24 mouse cellular contexts compared by ENCODE assay signal in genomic region chr16:96460788-96461187, GRCm38 (mm10). TPM values are rescaled to one million over a fixed set of nuclear protein-coding genes. Genes with fewer than 3 reads are reported as not detected.
DNase-seq lines count a peak whose midpoint lies in the region; ATAC-seq and TF ChIP-seq lines count a peak whose summit lies in the region.
"Had no signal": no experiment of that assay in that cellular context is flagged by ENCODE, and none has a peak within 500 bp of the region (broad histone marks: within the 10 kb centered on the region; RNA-seq: fewer than 3 reads in every experiment).

No protein-coding gene starts in this region.

- no peak overlapping the region for H3K4me3 ChIP-seq in heart, embryonic 11.5 days (ENCODE audit: low read depth, low read length)
- no peak overlapping the region for H3K4me3 ChIP-seq in midbrain, embryonic 14.5 days (replicated peaks; ENCODE audit: low read depth, low read length)
- no peak overlapping the region for H3K4me3 ChIP-seq in midbrain, embryonic 10.5 days
- H3K4me3 ChIP-seq: embryonic facial prominence, embryonic 12.5 days; embryonic facial prominence, embryonic 15.5 days; heart, embryonic 12.5 days; heart, embryonic 15.5 days; hindbrain, embryonic 10.5 days; hindbrain, embryonic 13.5 days had no signal

- 68% methylated on average over 3 of the region's 3 CpGs for WGBS in heart, embryonic 11.5 days (ENCODE audit: insufficient replicate concordance)
- WGBS in midbrain, embryonic 14.5 days = 47% methylated on average over 3 of the region's 3 CpGs
- 71% methylated on average over 3 of the region's 3 CpGs for WGBS in midbrain, embryonic 10.5 days

- no peaks in the 10 kb centered on the region for H3K9me3 ChIP-seq in heart, embryonic 11.5 days (replicated peaks; ENCODE audit: control insufficient read depth, low read length)
- H3K9me3 ChIP-seq in midbrain, embryonic 14.5 days (ENCODE audit: control insufficient read depth, low read length) = no peaks in the 10 kb centered on the region
- H3K9me3 ChIP-seq in midbrain, embryonic 10.5 days (replicated peaks) = no peaks in the 10 kb centered on the region
- H3K9me3 ChIP-seq: embryonic facial prominence, embryonic 12.5 days; embryonic facial prominence, embryonic 15.5 days; heart, embryonic 12.5 days; heart, embryonic 15.5 days; hindbrain, embryonic 10.5 days; hindbrain, embryonic 13.5 days had no signal

- DNase-seq in cerebellum, postnatal 10 days = peak; percentile 58 to 73
- DNase-seq in cerebellum, adult 9-11 months = no peak
- DNase-seq in heart, adult 11 months = peak; percentile 72
- DNase-seq in midbrain, embryonic 14.5 days = peak; percentile 27
- no peak for DNase-seq in midbrain, embryonic 10.5 days (ENCODE audit: low spot score)
- peak; percentile 64 for DNase-seq in brain, embryonic 14.5 days (ENCODE audit: low read depth)
- DNase-seq: adrenal gland, adult 8-10 months; adrenal gland, postnatal 25 days; cerebellum, adult 18-20 months; cerebellum, adult 9-10 months; gastrocnemius, postnatal 10 days; gastrocnemius, postnatal 36 days; heart, postnatal 10 days; heart, postnatal 36 days had no signal

- TF ChIP-seq POLR2A in brain, embryonic 14.5 days (IDR thresholded peaks at IDR 0.05; ENCODE audit: borderline replicate concordance, extremely low read depth, insufficient read depth, insufficient read length, poor library complexity, severe bottlenecking) = no peak

- H3K27me3 ChIP-seq in heart, embryonic 11.5 days (ENCODE audit: control insufficient read depth, insufficient read depth, low read length) = 0 out of 2 replicates have a peak, but pooled peaks cover 2% of the 10 kb centered on the region
- H3K27me3 ChIP-seq in midbrain, embryonic 14.5 days (ENCODE audit: control insufficient read depth, insufficient read depth, low read length) = no peaks in the 10 kb centered on the region
- H3K27me3 ChIP-seq in midbrain, embryonic 10.5 days (ENCODE audit: low read depth, poor library complexity, severe bottlenecking) = no peaks in the 10 kb centered on the region
- H3K27me3 ChIP-seq: embryonic facial prominence, embryonic 12.5 days; embryonic facial prominence, embryonic 15.5 days; heart, embryonic 12.5 days had no signal

- H3K4me1 ChIP-seq in heart, embryonic 11.5 days (ENCODE audit: control insufficient read depth, insufficient read depth, low read length) = no peaks in the 10 kb centered on the region
- no peaks in the 10 kb centered on the region for H3K4me1 ChIP-seq in midbrain, embryonic 14.5 days (ENCODE audit: control insufficient read depth, insufficient read depth, low read length)
- H3K4me1 ChIP-seq in midbrain, embryonic 10.5 days = no peaks in the 10 kb centered on the region
- H3K4me1 ChIP-seq: embryonic facial prominence, embryonic 12.5 days; embryonic facial prominence, embryonic 15.5 days; heart, embryonic 12.5 days; heart, embryonic 15.5 days; hindbrain, embryonic 10.5 days; hindbrain, embryonic 13.5 days had no signal

- H3K9ac ChIP-seq in heart, embryonic 11.5 days (ENCODE audit: low read depth, low read length) = no peak overlapping the region
- H3K9ac ChIP-seq in midbrain, embryonic 14.5 days (replicated peaks; ENCODE audit: low read length) = no peak overlapping the region
- H3K9ac ChIP-seq: embryonic facial prominence, embryonic 12.5 days; embryonic facial prominence, embryonic 15.5 days; heart, embryonic 12.5 days; heart, embryonic 15.5 days; hindbrain, embryonic 13.5 days had no signal

- ATAC-seq in heart, embryonic 11.5 days (replicated peaks; ENCODE audit: insufficient number of reproducible peaks, low FRiP score, low TSS enrichment) = no peak
- ATAC-seq in midbrain, embryonic 14.5 days (ENCODE audit: low FRiP score, low TSS enrichment) = no peak
- ATAC-seq: activated CD4-positive, CD25-positive, alpha-beta regulatory T cell, adult 4 months; forebrain, embryonic 16.5 days had no signal

- H3K27ac ChIP-seq in heart, embryonic 11.5 days (ENCODE audit: low read depth, low read length) = no peak overlapping the region
- H3K27ac ChIP-seq in midbrain, embryonic 14.5 days (replicated peaks; ENCODE audit: low read depth, low read length) = no peak overlapping the region
- no peak overlapping the region for H3K27ac ChIP-seq in midbrain, embryonic 10.5 days (replicated peaks)
- H3K27ac ChIP-seq: embryonic facial prominence, embryonic 12.5 days; embryonic facial prominence, embryonic 15.5 days; heart, embryonic 15.5 days; hindbrain, embryonic 10.5 days; hindbrain, embryonic 13.5 days had no signal

- H3K4me2 ChIP-seq in heart, embryonic 11.5 days = no peak overlapping the region
- H3K4me2 ChIP-seq in midbrain, embryonic 14.5 days (ENCODE audit: low read length) = no peak overlapping the region
- H3K4me2 ChIP-seq: embryonic facial prominence, embryonic 12.5 days; embryonic facial prominence, embryonic 15.5 days; heart, embryonic 12.5 days; heart, embryonic 15.5 days; hindbrain, embryonic 13.5 days had no signal

- H3K36me3 ChIP-seq in heart, embryonic 11.5 days (ENCODE audit: control insufficient read depth, insufficient read depth, low read length) = no peaks in the 10 kb centered on the region
- no peaks in the 10 kb centered on the region for H3K36me3 ChIP-seq in midbrain, embryonic 14.5 days (ENCODE audit: control insufficient read depth, insufficient read depth, low read length)
- no peaks in the 10 kb centered on the region for H3K36me3 ChIP-seq in midbrain, embryonic 10.5 days
- H3K36me3 ChIP-seq: embryonic facial prominence, embryonic 12.5 days; embryonic facial prominence, embryonic 15.5 days; heart, embryonic 12.5 days; heart, embryonic 15.5 days; hindbrain, embryonic 10.5 days; hindbrain, embryonic 13.5 days had no signal

- no peak for TF ChIP-seq CTCF in brain, embryonic 14.5 days (IDR thresholded peaks at IDR 0.05; ENCODE audit: borderline replicate concordance, extremely low read depth, insufficient read depth, insufficient read length)

RNA-seq across cellular contexts. Expression of gene Pcp4, which starts 6.6 kb away (rescaled TPM):
- 3.1 and 4.0 TPM in 2 replicates for polyA plus RNA-seq in heart, embryonic 11.5 days (2014; fragmentation: Nextera tagmentation; extraction: Ambion mirVana)
- polyA plus RNA-seq in midbrain, embryonic 14.5 days (2014; fragmentation: Nextera tagmentation; extraction: Ambion mirVana) = 390 and 565 TPM in 2 replicates
- polyA plus RNA-seq in midbrain, embryonic 10.5 days (2016; fragmentation: Nextera tagmentation; extraction: Ambion mirVana) = 0.99 and 3.4 TPM in 2 replicates
- polyA plus RNA-seq in brain, embryonic 14.5 days (2012; rRNA removed) = 76.6 and 125 TPM in 2 replicates

RNA-seq across cellular contexts. Expression of gene Itgb2l, which starts 17.4 kb away (rescaled TPM):
- polyA plus RNA-seq in heart, embryonic 11.5 days (2014; fragmentation: Nextera tagmentation; extraction: Ambion mirVana) = 0.17 TPM in 1 of 2 replicates, not detected in the other
- polyA plus RNA-seq in midbrain, embryonic 14.5 days (2014; fragmentation: Nextera tagmentation; extraction: Ambion mirVana) = not detected in 2 replicates
- polyA plus RNA-seq in midbrain, embryonic 10.5 days (2016; fragmentation: Nextera tagmentation; extraction: Ambion mirVana) = not detected in 2 replicates
- 0.05 and 0.08 TPM in 2 replicates for polyA plus RNA-seq in brain, embryonic 14.5 days (2012; rRNA removed)
- polyA plus RNA-seq: activated CD4-positive, CD25-positive, alpha-beta regulatory T cell, adult 4 months; forebrain, embryonic 11.5 days; forebrain, embryonic 16.5 days; heart, embryonic 12.5 days; heart, embryonic 15.5 days; hindbrain, embryonic 10.5 days; hindbrain, embryonic 13.5 days had no signal

Comparison
In these comparisons a context has a peak if more than half of its experiments do, and no peak if none do; other contexts are left out.
1. DNase-seq: peak in cerebellum, postnatal 10 days (2 of 2), heart, adult 11 months (single experiment), midbrain, embryonic 14.5 days (single experiment) and brain, embryonic 14.5 days (single experiment); none in cerebellum, adult 9-11 months (single experiment) and midbrain, embryonic 10.5 days (single experiment).
2. RNA of gene Pcp4, which starts 6.6 kb away (polyA plus RNA-seq): 390 to 565 TPM in midbrain, embryonic 14.5 days and 76.6 to 125 TPM in brain, embryonic 14.5 days; 3.1 to 4.0 TPM in heart, embryonic 11.5 days and 0.99 to 3.4 TPM in midbrain, embryonic 10.5 days; every median in the first group is over 10 times any median in the second.